Mouse (Mus musculus) retina, embryonic 14.5 days (tissue): ENCODE measurements at regions not wholly inside any gene's neighbourhood (a gene's known extent, or its start where the extent isn't known, plus 50 kb on each side); places are given as distances from the start of the nearest gene placed in this dataset.
A peak's percentile ranks its signal among the peaks of the same experiment; 100 is the strongest.

Experiments used
- DNase-seq: peaks from one replicate; pipeline ENCODE4 v3.0.0-alpha.2; 2015; ENCODE audit warnings: low spot score

GRCm38 (mm10) chr15:59954345-59954744 lies 62.1 kb downstream of the 4933412E24Rik start:
- no peak for DNase-seq

- no peak for DNase-seq
These were observed 62.6 kb downstream of the 4933412E24Rik start for GRCm38 (mm10) chr15:59953857-59954256.

GRCm38 (mm10) chr15:59950617-59951216 lies 65.7 kb downstream of the 4933412E24Rik start:
- no peak for DNase-seq

GRCm38 (mm10) chr15:59945208-59945607 lies 71.2 kb downstream of the 4933412E24Rik start:
- peak; percentile 50 for DNase-seq

- no peak for DNase-seq
These were observed 79.9 kb downstream of the 4933412E24Rik start for GRCm38 (mm10) chr15:59936486-59936885.

- no peak for DNase-seq
These were observed 102.6 kb downstream of the 4933412E24Rik start for GRCm38 (mm10) chr15:59913860-59914259.

- no peak for DNase-seq
These were observed 108.1 kb downstream of the 4933412E24Rik start for GRCm38 (mm10) chr15:59908300-59908699.

GRCm38 (mm10) chr15:59905832-59906797 lies 110.3 kb downstream of the 4933412E24Rik start:
- peak; percentile 79 for DNase-seq

GRCm38 (mm10) chr15:59904741-59905140 lies 111.7 kb downstream of the 4933412E24Rik start:
- no peak for DNase-seq

- no peak for DNase-seq
These were observed 127.4 kb downstream of the 4933412E24Rik start for GRCm38 (mm10) chr15:59888996-59889395.

- no peak for DNase-seq
These were observed 128.3 kb downstream of the 4933412E24Rik start for GRCm38 (mm10) chr15:59888131-59888459.

GRCm38 (mm10) chr15:59887381-59888130 lies 128.9 kb downstream of the 4933412E24Rik start:
- no peak for DNase-seq

GRCm38 (mm10) chr15:59886036-59886435 lies 130.4 kb downstream of the 4933412E24Rik start:
- DNase-seq = no peak

GRCm38 (mm10) chr15:59882444-59882843 lies 134.0 kb downstream of the 4933412E24Rik start:
- no peak for DNase-seq

- no peak for DNase-seq
These were observed 136.0 kb downstream of the 4933412E24Rik start for GRCm38 (mm10) chr15:59880426-59880825.

GRCm38 (mm10) chr15:59879311-59879710 lies 137.1 kb downstream of the 4933412E24Rik start:
- no peak for DNase-seq

- peak; percentile 66 for DNase-seq
These were observed 140.1 kb downstream of the 4933412E24Rik start for GRCm38 (mm10) chr15:59876279-59876742.

GRCm38 (mm10) chr15:59866701-59867100 lies 149.7 kb downstream of the 4933412E24Rik start:
- no peak for DNase-seq

GRCm38 (mm10) chr15:59864746-59865499 lies 151.5 kb downstream of the 4933412E24Rik start:
- peak; percentile 60 for DNase-seq

GRCm38 (mm10) chr15:59852271-59853000 lies 164.0 kb downstream of the 4933412E24Rik start:
- DNase-seq = no peak
